Mouse (Mus musculus) liver, embryonic 14.5 days (tissue): ENCODE data around the gene Fads3.

Experiments used
- CTCF ChIP-seq: IDR thresholded peaks from 2 replicates; pipeline ENCODE4 v1.5.1; 2016; ENCODE audit warnings: antibody characterized with exemption, low read depth, control low read depth
- EP300 ChIP-seq: IDR thresholded peaks from 2 replicates; pipeline ENCODE4 v1.6.1; 2016; ENCODE audit warnings: antibody characterized with exemption, low read depth

DNA sequence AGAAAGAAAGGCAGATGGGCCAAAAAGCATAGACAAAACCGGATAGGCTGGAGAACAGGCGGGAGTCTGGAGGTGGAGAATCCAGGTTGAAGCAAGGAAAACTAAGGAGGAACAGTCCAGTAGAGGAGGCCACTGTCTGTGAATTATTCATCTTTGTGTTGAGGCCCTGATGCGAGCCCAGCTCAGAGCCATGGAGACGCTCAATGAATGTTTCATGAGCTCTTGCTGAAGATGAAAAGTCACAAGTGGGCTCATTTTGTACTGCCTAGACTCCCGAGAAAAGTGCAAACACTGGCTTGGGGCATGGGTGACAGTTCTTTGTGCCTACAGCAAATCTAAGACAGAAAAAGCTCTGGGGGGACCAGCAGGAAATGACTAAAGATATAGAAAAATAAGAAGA, 56.5 kb downstream of the Fads3 start:
- TF ChIP-seq EP300 (no peak), CTCF (no peak)
